Comparison of ENCODE assay signal across 9 mouse cellular contexts in genomic region chr3:121602082-121602561, GRCm38 (mm10).
DNase-seq lines count a peak whose midpoint lies in the region; ATAC-seq and TF ChIP-seq lines count a peak whose summit lies in the region.
"Had no signal": no experiment of that assay in that cellular context is flagged by ENCODE, and none has a peak within 500 bp of the region (broad histone marks: within the 10 kb centered on the region; RNA-seq: fewer than 3 reads in every experiment).

No protein-coding gene starts in this region.

- peak overlapping the region; percentile 45; the same call in 1 of the 2 replicates for H3K27ac ChIP-seq in intestine, embryonic 15.5 days
- H3K27ac ChIP-seq in lung, embryonic 16.5 days (ENCODE audit: low read length): peak overlapping the region; percentile 71
- H3K27ac ChIP-seq in thymus, adult 2 months (ENCODE audit: control insufficient read depth, insufficient read depth, low read length): no peak overlapping the region
- H3K27ac ChIP-seq in forebrain, embryonic 14.5 days (ENCODE audit: low read depth, low read length): no peak overlapping the region
- H3K27ac ChIP-seq: limb, embryonic 12.5 days had no signal

- ATAC-seq in intestine, embryonic 15.5 days: peak; percentile 93
- ATAC-seq in lung, embryonic 16.5 days (ENCODE audit: low read depth): peak; percentile 53
- no peak for ATAC-seq in forebrain, embryonic 14.5 days

- H3K4me1 ChIP-seq in E14TG2a.4 (replicated peaks; ENCODE audit: low read depth, low read length): peaks cover 78% of the 10 kb centered on the region
- H3K4me1 ChIP-seq in intestine, embryonic 15.5 days (replicated peaks): peaks cover 17% of the 10 kb centered on the region
- H3K4me1 ChIP-seq in lung, embryonic 16.5 days (replicated peaks; ENCODE audit: control insufficient read depth, insufficient read depth, low read length): peaks cover 28% of the 10 kb centered on the region
- H3K4me1 ChIP-seq in thymus, adult 2 months (replicated peaks; ENCODE audit: control insufficient read depth, insufficient read depth, low read length): no peaks in the 10 kb centered on the region
- no peaks in the 10 kb centered on the region for H3K4me1 ChIP-seq in forebrain, embryonic 14.5 days (ENCODE audit: control insufficient read depth, insufficient read depth, low read length)
- H3K4me1 ChIP-seq: limb, embryonic 12.5 days had no signal

- no peak overlapping the region for H3K9ac ChIP-seq in intestine, embryonic 15.5 days
- no peak overlapping the region for H3K9ac ChIP-seq in lung, embryonic 16.5 days (ENCODE audit: low read length)
- no peak overlapping the region for H3K9ac ChIP-seq in forebrain, embryonic 14.5 days (ENCODE audit: low read length)
- H3K9ac ChIP-seq: limb, embryonic 12.5 days had no signal

- H3K36me3 ChIP-seq in E14TG2a.4 (ENCODE audit: insufficient read depth, low read length): no peaks in the 10 kb centered on the region
- no peaks in the 10 kb centered on the region for H3K36me3 ChIP-seq in intestine, embryonic 15.5 days
- H3K36me3 ChIP-seq in lung, embryonic 16.5 days (ENCODE audit: control insufficient read depth, insufficient read depth, low read length): no peaks in the 10 kb centered on the region
- H3K36me3 ChIP-seq in thymus, adult 2 months (ENCODE audit: control insufficient read depth, insufficient read depth, low read length): no peaks in the 10 kb centered on the region
- H3K36me3 ChIP-seq in forebrain, embryonic 14.5 days (ENCODE audit: control insufficient read depth, insufficient read depth, low read length): no peaks in the 10 kb centered on the region
- H3K36me3 ChIP-seq: limb, embryonic 12.5 days had no signal

- DNase-seq in R1 (ENCODE audit: low read depth, low spot score): peak; percentile 98
- DNase-seq in frontal cortex, postnatal 10 days (ENCODE audit: low spot score in 2 of 2): no peak
- no peak for DNase-seq in spleen, postnatal 10 days (ENCODE audit: low spot score in 2 of 2)
- no peak for DNase-seq in thymus, adult 2 months
- DNase-seq in forebrain, embryonic 14.5 days (ENCODE audit: low spot score): no peak

- peak overlapping the region; percentile 30 for H3K4me3 ChIP-seq in E14TG2a.4 (replicated peaks; ENCODE audit: low read length)
- H3K4me3 ChIP-seq in intestine, embryonic 15.5 days (replicated peaks): no peak overlapping the region
- no peak overlapping the region for H3K4me3 ChIP-seq in lung, embryonic 16.5 days (ENCODE audit: low read length)
- H3K4me3 ChIP-seq in thymus, adult 2 months (ENCODE audit: control insufficient read depth, insufficient read depth, low read length): no peak overlapping the region
- no peak overlapping the region for H3K4me3 ChIP-seq in forebrain, embryonic 14.5 days (ENCODE audit: low read depth, low read length)
- H3K4me3 ChIP-seq: limb, embryonic 12.5 days had no signal

- H3K9me3 ChIP-seq in E14TG2a.4 (ENCODE audit: low read length): no peaks in the 10 kb centered on the region; the same call in 1 of the 2 replicates
- H3K9me3 ChIP-seq in intestine, embryonic 15.5 days: no peaks in the 10 kb centered on the region
- no peaks in the 10 kb centered on the region for H3K9me3 ChIP-seq in lung, embryonic 16.5 days (ENCODE audit: control insufficient read depth, low read length)
- H3K9me3 ChIP-seq in forebrain, embryonic 14.5 days (replicated peaks; ENCODE audit: control insufficient read depth, low read length): no peaks in the 10 kb centered on the region
- H3K9me3 ChIP-seq: limb, embryonic 12.5 days had no signal

- 37% methylated on average over 8 of the region's 8 CpGs for WGBS in intestine, embryonic 15.5 days
- 32% methylated on average over 8 of the region's 8 CpGs for WGBS in lung, embryonic 16.5 days
- WGBS in thymus, adult 2 months: 82% methylated on average over 8 of the region's 8 CpGs
- 51% methylated on average over 8 of the region's 8 CpGs for WGBS in forebrain, embryonic 14.5 days

- H3K4me2 ChIP-seq in intestine, embryonic 15.5 days (replicated peaks): no peak overlapping the region
- no peak overlapping the region for H3K4me2 ChIP-seq in lung, embryonic 16.5 days (ENCODE audit: low read depth, low read length)
- no peak overlapping the region for H3K4me2 ChIP-seq in forebrain, embryonic 14.5 days (ENCODE audit: low read length)
- H3K4me2 ChIP-seq: limb, embryonic 12.5 days had no signal

- TF ChIP-seq CTCF in E14TG2a.4 (conservative IDR thresholded peaks at IDR 0.05; ENCODE audit: low read length): no peak
- TF ChIP-seq CTCF in thymus, adult 2 months (IDR thresholded peaks at IDR 0.05; ENCODE audit: borderline replicate concordance, control insufficient read depth, extremely low read depth, insufficient read depth, low read length, poor library complexity): no peak

- no peak for TF ChIP-seq POLR2A in thymus, adult 2 months (IDR thresholded peaks at IDR 0.05; ENCODE audit: control insufficient read depth, extremely low read depth, insufficient read depth, low read length, poor library complexity)

- H3K27me3 ChIP-seq in E14TG2a.4 (ENCODE audit: insufficient read depth, low read length): no peaks in the 10 kb centered on the region
- H3K27me3 ChIP-seq in intestine, embryonic 15.5 days (replicated peaks): no peaks in the 10 kb centered on the region
- H3K27me3 ChIP-seq in lung, embryonic 16.5 days (ENCODE audit: control insufficient read depth, insufficient read depth, low read depth, low read length): no peaks in the 10 kb centered on the region
- no peaks in the 10 kb centered on the region for H3K27me3 ChIP-seq in thymus, adult 2 months (ENCODE audit: control insufficient read depth, insufficient read depth, low read length)
- no peaks in the 10 kb centered on the region for H3K27me3 ChIP-seq in forebrain, embryonic 14.5 days (replicated peaks; ENCODE audit: control insufficient read depth, insufficient read depth, low read length)
- H3K27me3 ChIP-seq: limb, embryonic 12.5 days had no signal

Comparison
In these comparisons a context has a peak if more than half of its experiments do, and no peak if none do; other contexts are left out.
1. H3K27ac ChIP-seq: peak in intestine, embryonic 15.5 days (single experiment) and lung, embryonic 16.5 days (single experiment); none in thymus, adult 2 months (single experiment) and forebrain, embryonic 14.5 days (single experiment).